Mouse (Mus musculus) small intestine, adult 10 weeks (tissue): ENCODE results near the gene Cd8a. TPM values are rescaled to one million over a fixed set of nuclear protein-coding genes. Genes with fewer than 3 reads are reported as not detected.

Experiments used
- polyA plus RNA-seq: library from polyadenylated mRNA; stranded (reverse); fragments of 350-450 nt; fragmentation: Illumina TruSeq; extraction: RNeasy Lipid Tissue Mini Kit (QIAGEN cat#74804); gene quantifications from one replicate; pipeline ENCODE4 v1.2.3, GENCODE M21; 2014; ENCODE audit warnings: low replicate concordance

Cd8a gene
- 13.4 TPM for polyA plus RNA-seq

GRCm38 (mm10) chr6:71373249-71373775, at the start of gene Cd8a:
TSS of gene Cd8a (plus strand) at chr6:71373427.

Other genes with a start within 250 kb of the Cd8a start
- 2.7 TPM for gene Thnsl2, start 229.0 kb upstream of the Cd8a start, polyA plus RNA-seq
- 3,956 TPM for gene Fabp1, start 173.6 kb upstream of the Cd8a start, polyA plus RNA-seq
- gene Krcc1, start 101.8 kb upstream of the Cd8a start, polyA plus RNA-seq, result 522 TPM
- 0.22 TPM for gene Smyd1, start 51.2 kb upstream of the Cd8a start, polyA plus RNA-seq
- not detected for gene Cd8b1, start 50.6 kb upstream of the Cd8a start, polyA plus RNA-seq
- 237 TPM for gene Rmnd5a, start 67.2 kb downstream of the Cd8a start, polyA plus RNA-seq
- gene Rnf103, start 120.5 kb downstream of the Cd8a start, polyA plus RNA-seq, result 210 TPM
- gene Chmp3, start 170.4 kb downstream of the Cd8a start, polyA plus RNA-seq, result 212 TPM